Mouse (Mus musculus): Measurements from ENCODE around the gene Defb20. TPM values are rescaled to one million over a fixed set of nuclear protein-coding genes. Genes with fewer than 3 reads are reported as not detected.

Defb20 gene
- total RNA-seq, 2 experiments from 2014 or later, result not detected

GRCm38 (mm10) chr2:152516084-152516483 lies 39.2 kb downstream of the Defb20 start:
- Histone ChIP-seq H3K4me3 (no peak overlapping the region), H3K27ac (no peak overlapping the region)
- no peak for TF ChIP-seq CTCF (conservative IDR thresholded peaks at IDR 0.05)
- DNase-seq (ENCODE audit: low spot score in 2 of 2), result no peak

GRCm38 (mm10) chr2:152517981-152518380 lies 41.1 kb downstream of the Defb20 start, which contains the start of gene Defb28:
Gene Defb28, plus strand, starts transcription at chr2:152518255.
- H3K27ac ChIP-seq, result no peak within 1 kb of the TSS
- no peak for DNase-seq (ENCODE audit: low spot score in 2 of 2)
- TF ChIP-seq CTCF (conservative IDR thresholded peaks at IDR 0.05), result no peak; the same call in 1 of the 2 replicates
- H3K4me3 ChIP-seq, result no peak within 1 kb of the TSS

Other genes starting within 250 kb of the Defb20 start
- 10 to 100 TPM; 51.1 to 54.6 TPM for gene Tbc1d20, start 183.2 kb upstream of the Defb20 start, total RNA-seq (2021)
- 100 to 1,000 TPM; 103 to 125 TPM for gene Rbck1, start 144.4 kb upstream of the Defb20 start, total RNA-seq (2021)
- gene Trib3, start 133.0 kb upstream of the Defb20 start, total RNA-seq (2021), result under 1 TPM; 0.41 to 0.54 TPM
- 10 to 100 TPM; 66.3 to 83.0 TPM for gene Nrsn2, start 100.4 kb upstream of the Defb20 start, total RNA-seq (2021)
- 10 to 100 TPM; 16.5 to 19.5 TPM for gene Sox12, start 79.0 kb upstream of the Defb20 start, total RNA-seq (2021)
- gene Zcchc3, start 62.0 kb upstream of the Defb20 start, total RNA-seq (2021), result 10 to 100 TPM in 1 of 2 experiments, 1 to 10 TPM in 1; 9.9 to 10.1 TPM
- gene 6820408C15Rik, start 61.5 kb upstream of the Defb20 start, total RNA-seq (2021), result 1 to 10 TPM; 2.4 to 3.2 TPM
- gene Defb23, start 12.4 kb upstream of the Defb20 start, total RNA-seq (2021), result not detected
- not detected for gene Defb22, start 13.1 kb downstream of the Defb20 start, total RNA-seq (2021)
- not detected for gene Defb26, start 34.6 kb downstream of the Defb20 start, total RNA-seq (2021)
- not detected for gene Defb28, start 41.2 kb downstream of the Defb20 start, total RNA-seq (2021)
- not detected for gene Defb29, start 63.0 kb downstream of the Defb20 start, total RNA-seq (2021)
- gene Gm17416, start 92.3 kb downstream of the Defb20 start, total RNA-seq (2021), result not detected
- not detected for gene Defb21, start 95.7 kb downstream of the Defb20 start, total RNA-seq (2021)
- gene Defb19, start 103.2 kb downstream of the Defb20 start, total RNA-seq (2021), result not detected
- gene Defb45, start 122.3 kb downstream of the Defb20 start, total RNA-seq (2021), result not detected
- gene Defb36, start 127.3 kb downstream of the Defb20 start, total RNA-seq (2021), result not detected
- not detected for gene Defb25, start 146.0 kb downstream of the Defb20 start, total RNA-seq (2021)
- 1 to 10 TPM in 1 of 2 experiments, under 1 TPM in 1; 0.42 to 2.0 TPM for gene Rem1, start 149.9 kb downstream of the Defb20 start, total RNA-seq (2021)
- gene H13, start 192.4 kb downstream of the Defb20 start, total RNA-seq (2021), result 10 to 100 TPM; 71.5 to 73.3 TPM
- 10 to 100 TPM; 18.8 to 20.8 TPM for gene Mcts2, start 210.0 kb downstream of the Defb20 start, total RNA-seq (2021)